Mouse (Mus musculus) spleen, adult 2 months (tissue): ENCODE measurements around the gene Tradd. TPM values are rescaled to one million over a fixed set of nuclear protein-coding genes. Genes with fewer than 3 reads are reported as not detected.

Experiments
- DNase-seq, 2 experiments: peaks; one replicate each; pipeline versions ENCODE4 v3.0.0 to v3.0.0-alpha.2; 2012 to 2021; ENCODE audit warnings: low spot score in 2 of 2, low read depth in 1 of 2
- H3K27ac ChIP-seq: fragments of 200-500 bp; 2 replicates; pipeline ENCODE4 v1.5.1; 2012; ENCODE audit warnings: low read length, inconsistent platforms; ENCODE audit not compliant: insufficient read depth
- H3K27me3 ChIP-seq: fragments of 200-500 bp; 2 replicates; pipeline ENCODE4 v1.6.1; 2012; ENCODE audit warnings: mild to moderate bottlenecking, moderate library complexity, low read length, inconsistent platforms; ENCODE audit not compliant: control insufficient read depth, insufficient read depth
- H3K36me3 ChIP-seq: fragments of 200-500 bp; 2 replicates; pipeline ENCODE4 v1.6.1; 2012; ENCODE audit warnings: mild to moderate bottlenecking, low read length, inconsistent platforms; ENCODE audit not compliant: control insufficient read depth, insufficient read depth
- H3K4me1 ChIP-seq: fragments of 200-500 bp; 2 replicates; pipeline ENCODE4 v1.6.1; 2011; ENCODE audit warnings: inconsistent platforms; ENCODE audit not compliant: control insufficient read depth, insufficient read depth, insufficient read length
- H3K4me3 ChIP-seq: fragments of 200-500 bp; 2 replicates; pipeline ENCODE4 v1.5.1; 2011; ENCODE audit warnings: mild to moderate bottlenecking, inconsistent platforms; ENCODE audit not compliant: insufficient read depth, insufficient read length; ENCODE audit errors: extremely low read depth
- CTCF ChIP-seq: fragments of 200-500 bp; IDR thresholded peaks from 2 replicates; pipeline ENCODE4 v1.5.1; 2011; ENCODE audit warnings: mild to moderate bottlenecking, inconsistent platforms; ENCODE audit not compliant: insufficient read depth, insufficient read length, insufficient replicate concordance; ENCODE audit errors: extremely low read depth
- POLR2A ChIP-seq: fragments of 200-500 bp; IDR thresholded peaks from 2 replicates; pipeline ENCODE4 v1.6.1; 2011; ENCODE audit warnings: low read depth, low read length, inconsistent platforms
- WGBS: fragments of 180-500 bp; shearing (Covaris S2); methylation state at CpG from one replicate; pipeline ENCODE4 v1.1.7; 2018; 5-methylcytosine and 5-hydroxymethylcytosine counted together
- polyA plus RNA-seq: library from polyadenylated mRNA; depleted of rRNA; stranded (reverse); fragments of >200 nt; gene quantifications from 2 replicates; pipeline ENCODE4 v1.2.3, GENCODE M21; 2012; rRNA removed

Gene Tradd
- polyA plus RNA-seq, 1 experiment: 28.1 TPM

GRCm38 (mm10) chr8:105209153-105210110 is 55.0 kb downstream of the Tradd start:
- Histone ChIP-seq H3K27ac (no peak overlapping the region), H3K27me3 (no peaks in the 10 kb centered on the region), H3K36me3 (peaks cover 5% of the 10 kb centered on the region), H3K4me1 (no peaks in the 10 kb centered on the region), H3K4me3 (no peak overlapping the region)
- TF ChIP-seq POLR2A: no peak
- no peak for TF ChIP-seq CTCF
- 68% methylated on average over 1 of the region's 1 CpGs for WGBS
- DNase-seq: no peak

Other genes starting within 250 kb of the Tradd start
- not detected in 2 replicates for gene Ces3a, start 216.0 kb downstream of the Tradd start, polyA plus RNA-seq
- gene Ces3b, start 180.9 kb downstream of the Tradd start, polyA plus RNA-seq: not detected in 2 replicates
- not detected in 2 replicates for gene Ces4a, start 132.8 kb downstream of the Tradd start, polyA plus RNA-seq
- gene Cbfb, start 93.9 kb downstream of the Tradd start, polyA plus RNA-seq: 11.9 and 14.9 TPM in 2 replicates
- gene D230025D16Rik, start 39.5 kb downstream of the Tradd start, polyA plus RNA-seq: 13.6 TPM in 2 replicates
- 11.5 and 12.0 TPM in 2 replicates for gene B3gnt9, start 9.5 kb downstream of the Tradd start, polyA plus RNA-seq
- 16.0 and 20.5 TPM in 2 replicates for gene Fbxl8, start within 50 bp of the Tradd start, polyA plus RNA-seq
- 2.5 and 2.7 TPM in 2 replicates for gene Hsf4, start 5.2 kb upstream of the Tradd start, polyA plus RNA-seq
- gene Nol3, start 11.5 kb upstream of the Tradd start, polyA plus RNA-seq: 0.53 and 0.70 TPM in 2 replicates
- 3.7 and 3.9 TPM in 2 replicates for gene 4931428F04Rik, start 25.3 kb upstream of the Tradd start, polyA plus RNA-seq
- gene Exoc3l, start 31.5 kb upstream of the Tradd start, polyA plus RNA-seq: 21.4 and 23.4 TPM in 2 replicates
- gene E2f4, start 33.1 kb upstream of the Tradd start, polyA plus RNA-seq: 165 and 202 TPM in 2 replicates
- 7.2 and 7.7 TPM in 2 replicates for gene Elmo3, start 41.0 kb upstream of the Tradd start, polyA plus RNA-seq
- gene Lrrc29, start 61.7 kb upstream of the Tradd start, polyA plus RNA-seq: 9.2 and 11.0 TPM in 2 replicates
- 67.8 and 82.2 TPM in 2 replicates for gene Tmem208, start 61.7 kb upstream of the Tradd start, polyA plus RNA-seq
- gene Fhod1, start 83.3 kb upstream of the Tradd start, polyA plus RNA-seq: 52.0 and 58.1 TPM in 2 replicates
- 3.0 and 4.2 TPM in 2 replicates for gene Slc9a5, start 84.2 kb upstream of the Tradd start, polyA plus RNA-seq
- 0.16 and 0.20 TPM in 2 replicates for gene Plekhg4, start 108.7 kb upstream of the Tradd start, polyA plus RNA-seq
- gene Kctd19, start 148.9 kb upstream of the Tradd start, polyA plus RNA-seq: 0.42 and 0.62 TPM in 2 replicates
- gene Lrrc36, start 149.0 kb upstream of the Tradd start, polyA plus RNA-seq: 0.07 and 0.13 TPM in 2 replicates
- 8.1 and 14.7 TPM in 2 replicates for gene Tppp3, start 206.9 kb upstream of the Tradd start, polyA plus RNA-seq
- 15.3 and 18.3 TPM in 2 replicates for gene Zdhhc1, start 232.3 kb upstream of the Tradd start, polyA plus RNA-seq